Mouse (Mus musculus) cerebellum, adult 9-10 months (tissue): ENCODE data around the gene Klf6.

Experiments
- DNase-seq: peaks from one replicate; pipeline ENCODE4 v3.0.0; 2022

Klf6 gene

DNA sequence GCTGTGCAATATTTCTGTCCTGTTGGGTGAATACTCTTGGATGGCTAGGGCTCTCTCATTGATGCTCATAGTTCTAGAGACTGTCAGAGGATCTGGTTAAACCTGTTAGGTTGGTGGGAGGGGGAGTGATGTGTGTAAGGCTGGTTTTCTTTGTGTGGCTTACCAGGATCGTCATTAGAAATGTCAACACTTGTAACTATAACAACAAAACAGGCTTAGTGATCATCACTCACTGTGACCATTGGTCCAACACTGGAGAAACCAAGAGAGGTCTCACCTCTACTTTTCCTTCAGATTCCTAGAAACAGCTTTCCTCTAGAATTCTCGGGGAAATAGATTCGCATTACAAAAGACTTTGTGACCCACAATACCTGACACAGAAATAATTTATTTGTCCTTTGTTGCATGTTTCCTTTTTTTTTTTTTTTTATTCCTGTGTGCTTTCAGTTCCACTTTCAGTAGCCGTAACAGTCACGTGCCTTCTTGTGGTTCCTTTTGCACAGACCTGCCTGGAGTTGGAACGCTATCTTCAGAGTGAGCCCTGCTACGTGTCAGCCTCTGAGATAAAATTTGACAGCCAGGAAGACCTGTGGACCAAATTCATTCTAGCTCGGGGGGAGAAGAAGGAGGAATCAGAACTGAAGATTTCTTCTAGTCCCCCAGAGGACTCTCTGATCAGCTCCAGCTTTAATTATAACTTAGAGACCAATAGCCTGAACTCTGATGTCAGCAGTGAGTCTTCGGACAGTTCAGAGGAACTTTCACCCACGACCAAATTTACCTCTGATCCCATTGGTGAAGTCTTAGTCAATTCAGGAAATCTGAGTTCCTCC is 3.2 kb downstream of the Klf6 start:
- DNase-seq, result no peak

DNA sequence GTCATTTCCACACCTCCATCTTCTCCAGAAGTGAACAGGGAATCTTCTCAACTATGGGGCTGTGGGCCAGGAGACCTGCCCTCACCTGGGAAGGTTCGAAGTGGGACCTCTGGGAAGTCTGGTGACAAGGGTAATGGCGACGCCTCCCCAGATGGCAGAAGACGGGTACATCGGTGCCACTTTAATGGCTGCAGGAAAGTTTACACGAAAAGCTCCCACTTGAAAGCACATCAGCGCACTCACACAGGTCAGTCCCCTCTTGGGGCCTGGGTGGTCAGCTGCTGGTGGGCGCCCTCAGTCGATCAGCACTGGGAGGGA is 3.8 kb downstream of the Klf6 start:
- no peak for DNase-seq

DNA sequence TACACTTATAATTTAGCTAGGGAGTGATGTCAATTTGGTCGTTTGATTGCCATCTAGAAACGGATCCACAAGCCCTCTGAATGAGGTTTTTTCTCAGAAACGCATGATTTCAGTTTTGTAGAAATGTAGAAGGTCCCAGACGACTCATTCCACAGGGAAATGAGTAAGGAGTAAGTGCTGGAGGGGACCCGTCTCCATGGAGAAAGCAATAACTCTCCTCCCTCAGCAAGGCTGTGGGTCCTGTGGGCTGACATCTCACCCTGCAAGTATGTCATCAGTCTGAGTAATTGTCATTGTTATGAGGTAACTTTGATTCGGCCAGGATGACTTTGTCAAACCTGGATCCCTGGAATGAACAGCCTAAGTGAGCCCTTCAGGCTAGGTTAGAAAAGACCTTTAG is 4.8 kb downstream of the Klf6 start:
- DNase-seq, result no peak

DNA sequence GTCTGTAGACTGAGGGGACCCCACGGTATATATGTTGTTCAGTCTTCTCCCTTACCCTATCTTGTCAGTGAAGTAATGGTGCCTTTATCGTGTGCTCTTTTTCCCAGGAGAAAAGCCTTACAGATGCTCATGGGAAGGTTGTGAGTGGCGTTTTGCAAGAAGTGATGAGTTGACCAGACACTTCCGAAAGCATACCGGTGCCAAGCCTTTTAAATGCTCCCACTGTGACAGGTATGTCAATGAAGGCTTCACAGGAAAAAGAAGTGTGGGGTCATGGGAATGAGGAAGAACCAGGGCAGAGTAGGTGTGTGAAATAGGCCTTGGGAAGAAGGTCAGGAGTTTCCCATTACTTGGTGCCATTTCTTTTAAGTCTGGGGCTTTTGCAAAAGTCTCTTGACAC is 5.2 kb downstream of the Klf6 start:
- DNase-seq, result no peak

DNA sequence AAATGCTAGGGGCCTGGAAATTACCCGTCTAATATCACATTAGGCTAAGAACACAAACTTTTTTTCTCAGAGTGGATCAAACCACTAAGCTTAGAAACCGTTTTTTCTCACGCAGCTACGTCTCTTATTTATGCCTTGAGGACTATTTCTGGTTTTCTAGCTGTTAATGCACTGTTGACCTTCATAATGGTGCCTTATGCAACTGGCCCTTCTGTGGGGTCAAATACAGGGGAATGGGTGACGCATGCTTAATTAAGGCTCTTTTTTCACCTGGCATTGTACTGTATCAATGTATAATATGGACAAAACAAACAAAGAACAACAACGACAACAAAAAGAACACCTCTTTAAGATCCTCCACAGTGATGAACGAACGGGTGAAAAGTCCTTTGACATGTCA is 7.1 kb downstream of the Klf6 start:
- DNase-seq, result no peak

DNA sequence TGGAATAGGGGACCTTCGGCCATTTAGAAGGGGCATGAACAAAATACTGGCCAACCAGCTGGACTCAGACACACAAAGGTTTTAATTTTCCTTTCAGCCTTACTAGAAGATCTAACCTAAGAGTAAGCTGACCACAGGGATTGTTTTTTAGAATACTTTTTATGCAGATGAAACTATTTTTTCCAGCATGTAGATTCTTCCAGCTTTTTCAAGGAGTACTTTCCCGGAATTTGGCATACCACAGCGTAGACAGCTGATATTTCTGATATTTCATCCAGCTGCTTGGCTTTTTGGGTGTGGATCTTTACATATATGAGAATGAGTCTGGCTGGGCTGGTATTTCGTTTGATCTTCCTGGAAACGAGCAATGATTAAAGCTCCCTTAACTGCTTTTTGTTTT is 8.2 kb downstream of the Klf6 start:
- DNase-seq, result no peak

DNA sequence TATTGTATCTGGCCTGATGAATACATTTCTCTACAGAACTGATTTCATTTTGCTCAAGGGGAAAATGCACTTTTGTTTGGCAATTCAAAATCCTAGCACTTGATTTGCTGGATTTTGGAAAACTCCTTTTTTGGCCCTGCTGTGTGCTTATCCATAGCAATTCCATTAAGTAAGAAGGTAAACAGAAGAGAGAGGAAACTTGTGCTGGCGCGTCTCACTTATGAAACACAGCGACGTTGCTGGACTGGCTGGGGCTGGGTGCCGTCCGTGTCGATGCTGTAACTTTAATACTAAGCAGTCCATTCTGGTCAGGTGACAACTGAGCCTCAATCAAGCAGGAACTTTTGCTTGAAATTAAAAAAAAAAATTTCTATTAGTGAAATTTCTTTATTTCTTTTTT is 8.6 kb downstream of the Klf6 start:
- no peak for DNase-seq

DNA sequence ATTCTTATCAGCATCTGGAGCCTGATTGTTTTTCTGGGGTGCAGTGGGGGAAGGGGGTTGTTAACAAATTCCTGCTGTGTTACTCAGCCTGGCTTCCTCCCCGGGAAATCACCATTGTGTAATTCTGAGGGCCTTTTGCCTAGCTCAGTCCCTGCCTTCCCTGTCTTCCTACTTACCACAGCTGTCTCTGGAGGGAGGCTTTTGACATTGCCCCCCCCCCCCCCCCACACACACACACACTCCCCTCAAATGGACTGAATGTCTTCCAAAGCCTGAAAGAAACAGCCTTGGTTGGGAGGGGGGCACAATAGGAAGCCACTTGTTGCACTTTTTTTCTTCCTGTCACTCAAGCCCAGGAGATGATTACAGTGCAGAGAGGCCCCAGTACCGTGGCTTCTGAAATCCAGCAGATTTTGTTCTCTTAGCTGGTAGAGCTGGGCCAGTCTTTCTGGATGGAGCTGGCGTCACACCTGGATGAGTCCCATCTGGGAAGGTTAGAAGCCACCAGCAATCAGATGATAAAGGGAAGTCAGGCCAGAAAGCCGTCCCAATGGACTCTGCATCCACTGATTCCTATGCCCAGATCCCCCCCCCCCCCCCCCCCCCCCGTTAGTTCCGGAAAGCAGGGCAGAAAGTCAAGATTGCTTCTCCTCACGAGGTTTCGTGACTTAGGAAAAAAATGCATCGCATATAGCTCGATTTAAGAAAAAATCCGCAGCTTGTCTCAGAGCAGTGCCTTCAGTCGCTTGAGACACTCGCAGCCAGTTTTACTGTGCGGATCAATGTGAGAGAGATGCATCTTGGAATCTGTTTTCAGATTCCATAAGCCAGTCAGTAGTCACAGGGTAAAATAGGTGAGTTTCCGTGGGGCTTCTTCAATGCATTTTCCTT is 9.3 kb downstream of the Klf6 start:
- DNase-seq, result no peak

DNA sequence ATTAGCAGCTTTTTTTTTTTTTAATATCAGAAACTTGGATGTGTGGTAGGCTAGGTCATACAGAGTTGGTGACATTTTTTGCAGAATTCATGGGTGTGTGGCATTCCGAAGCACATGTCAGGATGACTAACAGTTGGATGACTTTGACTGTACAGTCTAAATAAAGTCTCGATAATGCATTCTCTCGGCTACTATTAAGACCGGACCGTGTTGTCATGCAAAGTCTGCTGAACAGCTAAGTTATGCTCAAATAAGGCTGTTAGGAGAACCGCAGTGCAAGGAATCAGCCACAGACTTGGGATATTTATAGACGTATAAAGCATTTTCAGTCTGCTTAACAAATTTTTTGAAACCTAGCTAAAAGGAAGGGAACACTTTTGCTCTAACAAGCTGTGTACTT is 10.1 kb downstream of the Klf6 start:
- no peak for DNase-seq

DNA sequence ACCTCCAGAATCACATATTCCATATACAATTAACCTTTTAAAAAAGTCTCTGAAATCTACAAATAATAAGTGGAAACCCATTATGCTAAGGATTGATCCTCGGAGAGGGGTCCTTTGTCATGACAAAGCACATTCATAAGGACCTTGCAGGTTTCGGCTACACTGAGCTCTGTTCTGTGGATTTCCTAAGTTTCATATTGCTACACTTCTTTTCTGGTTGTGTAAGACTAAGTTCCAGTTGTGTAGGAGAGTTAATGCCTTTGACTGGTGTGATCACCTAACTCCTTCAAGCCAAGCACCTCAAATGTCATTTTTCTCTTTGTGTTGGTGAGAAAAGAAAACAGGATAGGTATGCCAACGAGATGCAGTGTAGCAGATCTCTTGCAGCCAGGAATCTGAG is 12.4 kb downstream of the Klf6 start:
- DNase-seq, result no peak

DNA sequence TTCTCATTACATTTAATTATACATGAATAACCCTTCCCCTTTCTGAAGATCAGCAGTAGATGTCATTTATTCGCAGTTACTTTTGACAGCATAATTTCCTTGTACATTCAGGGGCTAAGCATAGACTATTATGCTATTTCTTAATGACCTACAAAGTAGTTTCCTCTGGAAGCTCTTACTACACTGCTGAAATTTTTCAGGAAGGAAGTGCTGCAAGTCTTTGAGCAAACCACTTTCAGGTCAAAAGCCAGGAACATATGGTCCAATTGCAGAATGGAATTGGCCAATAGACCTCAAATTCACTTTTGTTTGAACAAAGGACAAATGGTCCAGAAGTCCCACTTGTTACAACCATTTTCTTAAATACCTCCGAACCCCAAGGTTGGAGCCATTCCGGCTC is 14.2 kb downstream of the Klf6 start:
- no peak for DNase-seq

DNA sequence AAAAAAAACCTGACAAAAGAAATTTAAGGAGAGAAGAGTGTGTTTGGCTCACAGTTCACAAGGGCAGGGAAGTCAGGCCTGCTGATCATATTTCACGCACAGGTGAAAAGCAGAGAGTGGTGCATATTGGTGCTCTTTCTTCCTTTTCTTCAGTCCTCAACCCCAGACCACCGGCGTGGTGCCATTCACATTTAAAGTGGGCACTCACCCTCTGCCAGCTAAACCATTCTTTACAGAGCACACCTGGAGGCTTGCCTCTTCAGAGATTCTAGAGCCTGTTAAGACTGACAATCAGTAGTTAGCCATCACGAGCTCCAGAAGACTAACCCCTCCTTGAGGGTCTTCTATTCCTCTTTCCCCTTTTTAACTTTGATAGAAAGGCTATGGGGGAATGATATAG is 17.5 kb downstream of the Klf6 start:
- DNase-seq, result no peak

DNA sequence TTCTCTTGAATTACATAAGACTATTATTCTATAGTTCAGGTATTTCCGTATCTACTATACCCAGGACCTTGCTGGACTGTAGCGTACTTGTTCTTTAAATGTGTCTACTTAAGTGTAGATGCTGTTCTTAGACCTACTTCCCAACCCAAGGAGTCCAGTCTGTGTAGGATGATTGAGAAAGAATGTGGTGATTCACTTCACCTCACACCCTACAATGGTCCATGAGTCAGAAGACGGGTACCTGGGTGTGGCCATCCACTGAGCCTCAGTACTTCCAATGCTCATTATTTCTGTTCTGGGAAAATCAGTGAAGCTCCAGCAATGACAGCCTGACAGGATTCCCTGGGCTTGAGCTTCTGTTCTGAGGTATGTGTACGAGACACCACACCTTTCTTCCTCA is 25.5 kb downstream of the Klf6 start:
- DNase-seq, result no peak

DNA sequence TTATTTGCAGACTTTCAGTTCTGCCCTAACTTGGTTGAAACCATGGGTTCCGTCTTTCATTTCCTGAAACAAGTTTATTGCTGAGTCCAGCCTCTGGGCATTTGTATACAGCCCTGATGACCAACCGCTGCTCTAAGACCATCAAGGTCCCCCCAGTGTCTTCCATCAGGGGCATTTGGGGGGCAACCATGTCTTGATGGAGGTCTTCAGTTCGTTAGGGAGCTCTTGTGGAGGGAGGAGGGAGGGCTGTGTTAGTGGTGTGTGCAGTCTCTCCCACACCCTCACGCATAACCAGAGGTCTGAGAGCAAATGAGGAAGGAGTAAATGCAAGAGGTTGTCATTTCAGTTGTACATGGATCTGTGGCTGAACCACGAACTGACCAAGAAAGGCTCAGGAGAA is 26.9 kb downstream of the Klf6 start:
- no peak for DNase-seq

DNA sequence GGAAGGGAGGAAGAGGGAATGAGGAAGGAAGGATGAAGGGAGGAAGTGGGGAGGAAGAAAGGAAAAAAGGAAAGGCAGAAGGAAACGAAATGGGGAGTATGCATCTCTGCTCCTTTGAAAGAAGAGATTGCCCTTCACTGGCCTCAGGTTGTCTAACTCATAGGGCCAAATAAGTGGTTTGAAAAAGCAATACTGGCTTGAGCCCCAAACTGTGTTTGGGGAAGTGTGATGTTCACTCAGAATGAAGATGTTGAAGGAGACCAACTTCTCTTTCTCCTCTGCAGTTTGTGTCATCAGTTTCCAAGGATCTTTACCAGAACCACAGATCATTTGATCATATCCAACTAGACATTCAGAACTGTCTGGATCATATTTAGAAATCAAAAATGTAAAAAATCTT is 27.4 kb downstream of the Klf6 start:
- no peak for DNase-seq

DNA sequence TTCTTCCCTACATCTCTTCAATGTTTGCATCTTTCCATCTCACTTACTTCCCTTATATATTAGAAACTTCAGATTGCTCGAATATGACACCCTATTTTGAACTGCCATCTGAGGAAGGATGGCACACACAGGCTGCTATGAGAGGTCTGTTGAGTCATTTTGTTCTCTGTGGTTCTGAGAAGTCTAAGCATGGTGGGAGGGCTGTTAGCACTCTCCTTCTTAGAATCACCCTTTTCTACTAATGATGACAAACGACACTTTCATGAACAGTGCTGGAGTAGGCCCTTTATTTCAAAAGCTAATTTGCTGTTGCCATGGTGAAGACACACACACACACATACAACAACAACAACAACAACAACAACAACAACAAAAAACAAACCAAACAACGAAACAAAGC is 28.8 kb downstream of the Klf6 start:
- no peak for DNase-seq

DNA sequence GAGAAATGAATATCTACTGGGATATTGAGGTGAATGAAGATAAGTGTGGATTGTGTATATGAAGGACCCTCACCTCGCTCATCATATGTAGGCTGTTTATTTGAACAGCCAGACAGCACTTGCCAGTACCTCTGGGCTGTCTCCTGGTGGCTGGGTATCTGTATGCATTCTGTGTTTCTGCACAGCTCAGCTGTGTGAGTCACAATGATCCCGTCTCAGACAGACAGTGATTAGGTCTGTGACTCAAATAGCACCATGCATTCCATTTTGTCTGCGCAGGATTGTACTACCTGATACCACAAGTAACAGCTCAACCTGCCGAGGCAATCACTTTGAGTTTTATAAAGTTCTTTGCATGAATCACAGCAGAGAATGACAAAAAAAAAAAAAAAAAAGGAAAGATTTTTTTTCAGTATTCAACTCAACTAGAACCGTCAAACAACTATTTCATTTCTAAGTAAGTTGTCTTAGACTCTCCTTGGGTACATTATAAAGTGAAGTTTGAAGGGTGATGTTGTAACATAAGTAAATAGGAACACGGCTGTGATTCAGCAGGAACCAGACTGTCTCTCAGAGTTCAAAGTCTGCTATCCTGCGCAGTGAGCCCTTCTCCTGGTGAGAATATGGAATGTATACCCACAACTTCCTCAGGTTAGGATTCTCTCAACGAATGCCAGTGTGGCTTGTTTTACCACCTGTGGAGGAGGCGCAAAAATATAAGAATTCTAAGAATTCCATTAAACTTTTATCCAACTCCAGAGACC is 31.6 kb downstream of the Klf6 start:
- no peak for DNase-seq

DNA sequence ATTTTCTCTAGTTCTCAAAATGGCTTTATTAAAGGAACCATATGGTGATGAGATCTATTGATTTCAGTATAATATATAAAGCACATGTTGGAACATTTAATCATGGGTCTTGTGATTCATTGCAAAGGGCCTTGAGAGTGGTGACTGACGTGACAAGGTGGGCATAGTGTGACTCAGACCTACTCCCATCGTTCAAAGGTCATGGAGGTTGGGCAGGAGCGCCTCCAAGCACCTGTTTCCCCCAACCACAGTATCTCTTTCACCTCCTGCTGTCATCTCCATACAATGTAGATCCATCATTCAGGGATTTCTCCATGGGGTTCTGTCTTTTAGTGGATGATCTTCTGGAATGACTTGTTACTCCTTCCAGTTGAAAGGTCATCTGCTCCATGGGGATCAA is 33.6 kb downstream of the Klf6 start:
- no peak for DNase-seq

DNA sequence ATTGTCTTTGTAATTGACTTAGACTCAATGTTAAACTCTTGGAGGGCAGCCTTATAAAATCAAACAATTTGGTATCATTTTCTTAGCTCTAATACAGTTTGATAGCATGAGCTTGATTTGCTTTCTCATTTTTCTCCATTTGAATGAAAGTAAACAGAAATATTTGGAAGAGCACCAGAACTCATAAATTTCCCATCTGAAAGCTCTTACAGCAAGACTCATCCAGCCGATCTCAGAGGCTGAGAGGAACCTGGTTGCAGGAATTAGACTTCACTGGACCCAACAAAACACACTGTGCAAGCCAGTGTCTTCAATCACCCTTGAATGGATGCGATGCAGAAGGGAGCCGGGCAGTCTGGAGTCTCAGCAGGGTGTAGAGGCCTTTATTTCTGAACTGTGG is 34.6 kb downstream of the Klf6 start:
- no peak for DNase-seq

DNA sequence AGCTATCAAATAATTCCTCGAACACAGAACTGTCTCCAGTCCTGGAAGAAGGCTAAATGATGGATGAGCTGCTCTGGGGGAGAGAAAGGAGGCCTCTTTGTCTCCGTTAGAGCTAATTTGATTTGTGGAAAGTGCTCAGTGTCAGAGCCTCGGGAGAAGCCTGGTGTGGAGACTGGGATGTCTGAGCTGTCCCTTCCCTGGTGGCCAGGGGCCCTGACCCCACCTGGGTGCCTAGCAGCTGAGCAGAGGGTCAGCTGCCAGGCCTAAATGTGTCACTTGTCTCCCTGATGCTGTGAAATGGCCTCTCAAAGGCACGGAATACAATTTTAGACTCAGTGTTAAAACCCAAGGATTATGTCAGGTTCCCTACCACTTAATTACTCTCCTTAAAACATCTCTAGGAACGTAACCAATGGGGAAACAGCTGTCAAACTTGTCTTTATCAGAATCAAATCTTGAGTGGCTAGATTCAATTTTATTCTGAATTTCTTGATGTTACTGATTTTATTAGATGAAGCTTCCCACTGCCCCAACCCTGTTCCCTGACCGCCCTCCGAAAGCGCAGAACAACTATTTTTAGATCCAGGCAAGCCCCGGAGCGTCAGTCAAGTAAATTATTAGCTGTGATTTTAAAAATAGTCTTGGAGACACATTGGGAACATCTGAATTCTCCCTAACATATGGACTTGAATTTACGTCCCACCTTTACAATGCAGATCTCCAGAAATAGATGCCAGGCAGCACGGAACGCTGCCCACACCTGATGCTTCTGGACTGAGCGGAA is 36.1 kb downstream of the Klf6 start:
- DNase-seq, result no peak

DNA sequence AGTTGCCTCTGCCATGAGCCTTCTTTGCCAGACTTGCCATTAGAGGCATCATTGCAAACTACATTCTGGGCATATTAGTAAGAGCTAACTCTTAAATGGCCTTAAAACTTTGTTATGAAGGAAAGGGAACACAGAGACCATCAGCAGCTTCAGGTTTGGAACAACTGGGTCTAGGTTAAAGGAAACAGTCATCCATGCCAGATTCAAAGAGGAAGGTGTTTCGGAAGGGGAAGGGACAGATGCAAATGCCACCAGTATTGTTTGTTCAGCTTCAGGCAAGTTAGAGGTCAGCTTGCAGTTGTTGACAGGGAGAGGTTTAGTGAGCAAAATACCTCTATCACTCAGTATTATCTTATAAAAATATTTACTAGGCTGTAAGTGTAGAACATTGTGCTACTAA is 37.7 kb downstream of the Klf6 start:
- no peak for DNase-seq

DNA sequence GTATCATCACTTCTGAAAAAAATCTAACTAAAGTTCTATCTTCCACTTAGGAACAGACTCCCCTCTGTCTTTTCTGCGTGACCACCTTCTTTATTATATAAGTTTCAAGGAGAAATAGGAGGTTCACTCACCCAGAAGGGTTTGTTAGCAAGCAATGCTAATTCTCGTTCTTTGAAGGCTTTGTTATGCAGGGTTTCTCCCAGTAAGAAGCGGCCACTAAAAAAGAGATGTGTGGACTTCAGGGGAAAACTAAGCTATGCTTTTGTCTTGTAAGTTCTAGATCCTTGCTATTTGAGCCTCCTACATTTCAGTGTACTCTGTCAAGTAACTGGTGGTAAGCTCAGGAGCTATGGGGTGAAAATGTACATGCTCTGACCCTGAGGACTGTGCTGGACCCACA is 38.4 kb downstream of the Klf6 start:
- DNase-seq, result no peak

DNA sequence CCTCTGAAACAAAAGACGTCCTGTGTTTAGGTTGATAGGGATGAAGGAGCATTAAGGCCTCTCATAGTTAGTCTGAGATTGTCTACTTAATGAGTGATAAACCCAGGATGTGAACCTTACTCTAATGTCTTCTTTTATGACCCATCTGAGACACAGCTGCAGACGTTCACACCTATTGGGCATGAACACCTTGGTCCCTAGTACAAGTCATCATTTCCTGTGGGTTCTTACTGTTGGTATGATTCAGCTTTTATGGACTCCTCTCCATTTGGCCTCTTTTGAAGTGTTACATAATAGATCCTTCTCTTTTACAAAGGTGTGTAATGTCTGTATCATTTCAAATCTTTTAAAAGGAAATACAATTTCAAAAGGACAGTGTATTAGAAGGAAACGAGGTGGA is 51.9 kb downstream of the Klf6 start:
- no peak for DNase-seq
